Mouse (Mus musculus) c-Kit-positive CD71-positive TER-119-positive erythroid progenitor cells, embryonic 14.5 days (primary cell): ENCODE results near the gene Ctnna2.

Source experiments
- DNase-seq: peaks from one replicate; pipeline ENCODE4 v3.0.0-alpha.2; 2013; ENCODE audit warnings: low spot score

Gene Ctnna2

GRCm38 (mm10) chr6:77817116-77817515 lies 162.4 kb downstream of the Ctnna2 start:
- DNase-seq: no peak

GRCm38 (mm10) chr6:77811041-77811440 lies 168.5 kb downstream of the Ctnna2 start:
- DNase-seq: no peak

GRCm38 (mm10) chr6:77802604-77803003 lies 176.9 kb downstream of the Ctnna2 start:
- DNase-seq: no peak

GRCm38 (mm10) chr6:77783342-77783741 lies 196.2 kb downstream of the Ctnna2 start:
- no peak for DNase-seq

GRCm38 (mm10) chr6:77768357-77769103 lies 211.0 kb downstream of the Ctnna2 start:
- no peak for DNase-seq

GRCm38 (mm10) chr6:77758164-77758563 lies 221.3 kb downstream of the Ctnna2 start:
- no peak for DNase-seq

- no peak for DNase-seq
These were observed 234.1 kb downstream of the Ctnna2 start for GRCm38 (mm10) chr6:77745426-77745825.

- DNase-seq: no peak
These were observed 235.8 kb downstream of the Ctnna2 start for GRCm38 (mm10) chr6:77743651-77744050.

- DNase-seq: no peak
These were observed 236.5 kb downstream of the Ctnna2 start for GRCm38 (mm10) chr6:77742988-77743387.

- no peak for DNase-seq
These were observed 240.9 kb downstream of the Ctnna2 start for GRCm38 (mm10) chr6:77738640-77739039.

- DNase-seq: no peak
These were observed 254.6 kb downstream of the Ctnna2 start for GRCm38 (mm10) chr6:77724952-77725299.

- DNase-seq: no peak
These were observed 255.2 kb downstream of the Ctnna2 start for GRCm38 (mm10) chr6:77724042-77724951.

GRCm38 (mm10) chr6:77694093-77694492 lies 285.4 kb downstream of the Ctnna2 start:
- DNase-seq: no peak

GRCm38 (mm10) chr6:77687173-77687572 lies 292.3 kb downstream of the Ctnna2 start:
- DNase-seq: no peak

- DNase-seq: no peak
These were observed 329.4 kb downstream of the Ctnna2 start for GRCm38 (mm10) chr6:77650127-77650526.

- no peak for DNase-seq
These were observed 334.9 kb downstream of the Ctnna2 start for GRCm38 (mm10) chr6:77644591-77644990.

GRCm38 (mm10) chr6:77638784-77639183 lies 340.7 kb downstream of the Ctnna2 start:
- no peak for DNase-seq

GRCm38 (mm10) chr6:77633997-77634396 lies 345.5 kb downstream of the Ctnna2 start:
- DNase-seq: no peak

GRCm38 (mm10) chr6:77628573-77629192 lies 350.8 kb downstream of the Ctnna2 start:
- DNase-seq: no peak

GRCm38 (mm10) chr6:77604642-77605392 lies 374.7 kb downstream of the Ctnna2 start:
- DNase-seq: no peak

GRCm38 (mm10) chr6:77603914-77604313 lies 375.6 kb downstream of the Ctnna2 start:
- DNase-seq: no peak

GRCm38 (mm10) chr6:77599244-77599643 lies 380.3 kb downstream of the Ctnna2 start:
- DNase-seq: no peak
